8 mouse cellular contexts compared by ENCODE assay signal in the genomic region with DNA sequence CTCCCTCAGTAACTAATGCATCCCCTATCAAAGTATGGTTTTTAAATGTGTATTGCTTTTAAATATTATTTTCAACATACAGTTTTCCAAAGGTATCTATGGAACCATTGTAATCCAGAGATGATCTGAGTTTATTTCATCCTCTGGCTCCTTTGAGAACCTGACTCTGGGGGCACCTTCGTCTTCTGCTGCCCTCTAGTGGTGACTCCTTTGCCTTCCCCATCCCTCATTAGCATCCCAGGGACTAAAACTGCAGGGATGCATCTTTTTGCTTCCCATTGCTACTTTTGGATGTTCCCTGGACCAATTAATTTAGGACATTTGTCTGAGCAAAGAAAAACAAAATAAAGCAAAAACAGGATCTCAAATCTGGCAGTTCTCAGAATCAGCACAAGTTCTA.
A peak's percentile ranks its signal among the peaks of the same experiment; 100 is the strongest.
DNase-seq lines count a peak whose midpoint lies in the region; ATAC-seq and TF ChIP-seq lines count a peak whose summit lies in the region.

No protein-coding gene starts in this region.

- H3K27ac ChIP-seq in ES-E14 (ENCODE audit: insufficient read depth, low read depth, low read length, poor library complexity, severe bottlenecking): no peak overlapping the region
- no peak overlapping the region for H3K27ac ChIP-seq in lung, embryonic 14.5 days (ENCODE audit: low read depth)

- no peaks in the 10 kb centered on the region for H3K4me1 ChIP-seq in ES-E14 (ENCODE audit: control insufficient read depth in 2 of 2, insufficient read depth in 2 of 2, low read length in 2 of 2, poor library complexity in 1 of 2)
- no peaks in the 10 kb centered on the region for H3K4me1 ChIP-seq in lung, embryonic 14.5 days (ENCODE audit: insufficient read depth)

- peak; percentile 85 for TF ChIP-seq CTCF in lung, embryonic 14.5 days (IDR thresholded peaks at IDR 0.05; ENCODE audit: low read depth)

- H3K9ac ChIP-seq in ES-E14 (ENCODE audit: insufficient read depth, low read depth, low read length, poor library complexity, severe bottlenecking): no peak overlapping the region
- H3K9ac ChIP-seq in lung, embryonic 14.5 days: no peak overlapping the region

- DNase-seq in heart, adult 18-20 months: peak; percentile 36 to 74
- no peak for DNase-seq in heart, postnatal 25 days (ENCODE audit: low spot score)
- no peak for DNase-seq in ES-E14 (ENCODE audit: low read depth, low spot score)
- DNase-seq in cerebellum, adult 18-20 months: peak; percentile 79 to 80
- DNase-seq in kidney, postnatal 25 days: peak; percentile 59 to 77
- peak; percentile 71 for DNase-seq in lung, embryonic 14.5 days
- DNase-seq in right cerebral cortex, postnatal 14 days: peak; percentile 70

- H3K4me3 ChIP-seq in ES-E14 (ENCODE audit: insufficient read depth in 1 of 2, low read depth in 1 of 2, low read length in 2 of 2, poor library complexity in 1 of 2, severe bottlenecking in 1 of 2): no peak overlapping the region
- no peak overlapping the region for H3K4me3 ChIP-seq in lung, embryonic 14.5 days (ENCODE audit: low read depth, low read length)

- H3K36me3 ChIP-seq in ES-E14 (ENCODE audit: control insufficient read depth, insufficient read depth, low read length, poor library complexity, severe bottlenecking): no peaks in the 10 kb centered on the region
- no peaks in the 10 kb centered on the region for H3K36me3 ChIP-seq in lung, embryonic 14.5 days (ENCODE audit: insufficient read depth)

- H3K9me3 ChIP-seq in ES-E14 (ENCODE audit: control insufficient read depth, insufficient read depth, low read depth, low read length): no peaks in the 10 kb centered on the region
- H3K9me3 ChIP-seq in lung, embryonic 14.5 days (ENCODE audit: low read depth, low read length): no peaks in the 10 kb centered on the region

- in situ Hi-C loops in ES-E14 (cut with MboI; ENCODE audit: low sequenced_read_pairs in 2 of 2, unreplicated experiment in 2 of 2): loop anchor here in 1 of 2 experiments (10.0 kb wide), 1 partner anchor 161 kb away; no protein-coding TSS in a partner anchor

- no peak overlapping the region for H3K4me2 ChIP-seq in lung, embryonic 14.5 days

- WGBS in lung, embryonic 14.5 days: 0% methylated on average over 1 of the region's 1 CpGs

- no peaks in the 10 kb centered on the region for H3K27me3 ChIP-seq in lung, embryonic 14.5 days (ENCODE audit: insufficient read depth, low read length)

- peak; percentile 90 for ATAC-seq in frontal cortex, adult (ENCODE audit: low TSS enrichment)
- ATAC-seq in lung, embryonic 14.5 days (ENCODE audit: insufficient read depth): no peak

- intact Hi-C loops in heart, postnatal 25 days (cut with DNase I): loop anchor here (1.0 to 10.0 kb wide), 4 partner anchors 98 to 501 kb away; a partner anchor contains a TSS

TF ChIP-seq in ES-E14, 5 proteins besides CTCF, POLR2A, EP300 and RAD21:
- TF ChIP-seq CHD2 (IDR thresholded peaks at IDR 0.05; ENCODE audit: low read depth, low read length): no peak
- peak; percentile 53 for TF ChIP-seq ZC3H11A (IDR thresholded peaks at IDR 0.05; ENCODE audit: borderline replicate concordance, low read depth, low read length)

Comparison
In these comparisons a context has a peak if more than half of its experiments do, and no peak if none do; other contexts are left out.
1. DNase-seq: peak in heart, adult 18-20 months (2 of 2), cerebellum, adult 18-20 months (2 of 2), kidney, postnatal 25 days (2 of 2), lung, embryonic 14.5 days (single experiment) and right cerebral cortex, postnatal 14 days (single experiment); none in heart, postnatal 25 days (single experiment) and ES-E14 (single experiment).